Mouse (Mus musculus): ENCODE data around the gene Tec. TPM values are rescaled to one million over a fixed set of nuclear protein-coding genes. Genes with fewer than 3 reads are reported as not detected.

Gene Tec
- polyA plus RNA-seq, 1 experiment from 2014 or later = 5.2 TPM

GRCm38 (mm10) chr5:72863166-72863565 is 5.1 kb downstream of the Tec start:
- Histone ChIP-seq H3K4me3 (ENCODE audit: low read depth, low read length) (no peak overlapping the region), H3K36me3 (ENCODE audit: control insufficient read depth, insufficient read depth, low read length) (no peaks in the 10 kb centered on the region), H3K9me3 (ENCODE audit: control insufficient read depth, low read depth, low read length) (peaks cover 6% of the 10 kb centered on the region; the same call in 1 of the 2 replicates), H3K4me2 (replicated peaks; ENCODE audit: low read depth, low read length) (no peak overlapping the region), H3K27ac (ENCODE audit: low read length) (no peak overlapping the region), H3K4me1 (ENCODE audit: control insufficient read depth, insufficient read depth, low read length) (no peaks in the 10 kb centered on the region), H3K27me3 (ENCODE audit: control insufficient read depth, insufficient read depth, low read length) (peaks cover 3% of the 10 kb centered on the region; the same call in 1 of the 2 replicates), H3K9ac (replicated peaks; ENCODE audit: low read depth, low read length) (no peak overlapping the region)
- no peak for ATAC-seq (ENCODE audit: insufficient number of reproducible peaks, insufficient read depth, low FRiP score, low read depth)
- WGBS = 93% methylated on average over 9 of the region's 9 CpGs

- H3K9ac ChIP-seq (replicated peaks; ENCODE audit: low read depth, low read length) = no peak overlapping the region
- WGBS = 63% methylated on average over 7 of the region's 7 CpGs
- peaks cover 3% of the 10 kb centered on the region; the same call in 1 of the 2 replicates for H3K27me3 ChIP-seq (ENCODE audit: control insufficient read depth, insufficient read depth, low read length)
- H3K4me1 ChIP-seq (ENCODE audit: control insufficient read depth, insufficient read depth, low read length) = no peaks in the 10 kb centered on the region
- H3K4me3 ChIP-seq (ENCODE audit: low read depth, low read length) = no peak overlapping the region
- no peak overlapping the region for H3K4me2 ChIP-seq (replicated peaks; ENCODE audit: low read depth, low read length)
- ATAC-seq (ENCODE audit: insufficient number of reproducible peaks, insufficient read depth, low FRiP score, low read depth) = no peak
- H3K27ac ChIP-seq (ENCODE audit: low read length) = no peak overlapping the region
- peaks cover 6% of the 10 kb centered on the region; the same call in 1 of the 2 replicates for H3K9me3 ChIP-seq (ENCODE audit: control insufficient read depth, low read depth, low read length)
- H3K36me3 ChIP-seq (ENCODE audit: control insufficient read depth, insufficient read depth, low read length) = no peaks in the 10 kb centered on the region
These were observed 6.4 kb downstream of the Tec start for GRCm38 (mm10) chr5:72861726-72862385.

GRCm38 (mm10) chr5:72860899-72861298 is 7.4 kb downstream of the Tec start:
- 77% methylated on average over 8 of the region's 8 CpGs for WGBS
- ATAC-seq (ENCODE audit: insufficient number of reproducible peaks, insufficient read depth, low FRiP score, low read depth) = no peak
- Histone ChIP-seq H3K27me3 (ENCODE audit: control insufficient read depth, insufficient read depth, low read length) (no peaks in the 10 kb centered on the region), H3K4me2 (replicated peaks; ENCODE audit: low read depth, low read length) (no peak overlapping the region), H3K36me3 (ENCODE audit: control insufficient read depth, insufficient read depth, low read length) (no peaks in the 10 kb centered on the region), H3K9me3 (ENCODE audit: control insufficient read depth, low read depth, low read length) (peaks cover 6% of the 10 kb centered on the region; the same call in 1 of the 2 replicates), H3K4me3 (ENCODE audit: low read depth, low read length) (no peak overlapping the region), H3K27ac (ENCODE audit: low read length) (no peak overlapping the region), H3K9ac (replicated peaks; ENCODE audit: low read depth, low read length) (no peak overlapping the region), H3K4me1 (ENCODE audit: control insufficient read depth, insufficient read depth, low read length) (0 out of 2 replicates have a peak, but pooled peaks cover 3% of the 10 kb centered on the region)

GRCm38 (mm10) chr5:72858306-72858705 is 10.0 kb downstream of the Tec start:
- 90% methylated on average over 12 of the region's 12 CpGs for WGBS
- no peak overlapping the region for H3K27ac ChIP-seq (ENCODE audit: low read length)
- no peak overlapping the region for H3K4me3 ChIP-seq (ENCODE audit: low read depth, low read length)
- H3K4me1 ChIP-seq (ENCODE audit: control insufficient read depth, insufficient read depth, low read length) = 0 out of 2 replicates have a peak, but pooled peaks cover 11% of the 10 kb centered on the region
- H3K9ac ChIP-seq (replicated peaks; ENCODE audit: low read depth, low read length) = no peak overlapping the region
- H3K36me3 ChIP-seq (ENCODE audit: control insufficient read depth, insufficient read depth, low read length) = no peaks in the 10 kb centered on the region
- ATAC-seq (ENCODE audit: insufficient number of reproducible peaks, insufficient read depth, low FRiP score, low read depth) = no peak
- H3K27me3 ChIP-seq (ENCODE audit: control insufficient read depth, insufficient read depth, low read length) = no peaks in the 10 kb centered on the region
- H3K9me3 ChIP-seq (ENCODE audit: control insufficient read depth, low read depth, low read length) = peaks cover 6% of the 10 kb centered on the region; the same call in 1 of the 2 replicates
- no peak overlapping the region for H3K4me2 ChIP-seq (replicated peaks; ENCODE audit: low read depth, low read length)

GRCm38 (mm10) chr5:72857756-72858155 is 10.5 kb downstream of the Tec start:
- Histone ChIP-seq H3K4me2 (replicated peaks; ENCODE audit: low read depth, low read length) (no peak overlapping the region), H3K27ac (ENCODE audit: low read length) (no peak overlapping the region), H3K36me3 (ENCODE audit: control insufficient read depth, insufficient read depth, low read length) (no peaks in the 10 kb centered on the region), H3K4me1 (ENCODE audit: control insufficient read depth, insufficient read depth, low read length) (0 out of 2 replicates have a peak, but pooled peaks cover 11% of the 10 kb centered on the region), H3K9me3 (ENCODE audit: control insufficient read depth, low read depth, low read length) (peaks cover 6% of the 10 kb centered on the region; the same call in 1 of the 2 replicates), H3K4me3 (ENCODE audit: low read depth, low read length) (no peak overlapping the region), H3K9ac (replicated peaks; ENCODE audit: low read depth, low read length) (no peak overlapping the region), H3K27me3 (ENCODE audit: control insufficient read depth, insufficient read depth, low read length) (no peaks in the 10 kb centered on the region)
- ATAC-seq (ENCODE audit: insufficient number of reproducible peaks, insufficient read depth, low FRiP score, low read depth) = no peak
- 76% methylated on average over 4 of the region's 4 CpGs for WGBS

- Histone ChIP-seq H3K9ac (replicated peaks; ENCODE audit: low read depth, low read length) (no peak overlapping the region), H3K4me1 (ENCODE audit: control insufficient read depth, insufficient read depth, low read length) (0 out of 2 replicates have a peak, but pooled peaks cover 11% of the 10 kb centered on the region), H3K27me3 (ENCODE audit: control insufficient read depth, insufficient read depth, low read length) (no peaks in the 10 kb centered on the region), H3K27ac (ENCODE audit: low read length) (0 out of 2 replicates have a peak overlapping the region, but pooled peaks have one; percentile 10), H3K9me3 (ENCODE audit: control insufficient read depth, low read depth, low read length) (peaks cover 6% of the 10 kb centered on the region; the same call in 1 of the 2 replicates), H3K36me3 (ENCODE audit: control insufficient read depth, insufficient read depth, low read length) (no peaks in the 10 kb centered on the region), H3K4me2 (replicated peaks; ENCODE audit: low read depth, low read length) (no peak overlapping the region), H3K4me3 (ENCODE audit: low read depth, low read length) (no peak overlapping the region)
- ATAC-seq (ENCODE audit: insufficient number of reproducible peaks, insufficient read depth, low FRiP score, low read depth) = no peak
- WGBS = 81% methylated on average over 8 of the region's 8 CpGs
These were observed 11.9 kb downstream of the Tec start for GRCm38 (mm10) chr5:72856255-72856878.

- H3K4me3 ChIP-seq (ENCODE audit: low read depth, low read length) = no peak overlapping the region
- no peaks in the 10 kb centered on the region for H3K27me3 ChIP-seq (ENCODE audit: control insufficient read depth, insufficient read depth, low read length)
- no peak overlapping the region for H3K4me2 ChIP-seq (replicated peaks; ENCODE audit: low read depth, low read length)
- ATAC-seq (ENCODE audit: insufficient number of reproducible peaks, insufficient read depth, low FRiP score, low read depth) = peak; percentile 83
- 14% methylated on average over 3 of the region's 3 CpGs for WGBS
- no peak overlapping the region for H3K9ac ChIP-seq (replicated peaks; ENCODE audit: low read depth, low read length)
- H3K36me3 ChIP-seq (ENCODE audit: control insufficient read depth, insufficient read depth, low read length) = no peaks in the 10 kb centered on the region
- peak overlapping the region; percentile 21; the same call in 1 of the 2 replicates for H3K27ac ChIP-seq (ENCODE audit: low read length)
- H3K4me1 ChIP-seq (ENCODE audit: control insufficient read depth, insufficient read depth, low read length) = 0 out of 2 replicates have a peak, but pooled peaks cover 11% of the 10 kb centered on the region
- peaks cover 6% of the 10 kb centered on the region; the same call in 1 of the 2 replicates for H3K9me3 ChIP-seq (ENCODE audit: control insufficient read depth, low read depth, low read length)
These were observed 12.6 kb downstream of the Tec start for GRCm38 (mm10) chr5:72855685-72856124.

GRCm38 (mm10) chr5:72854141-72854990 is 13.9 kb downstream of the Tec start:
- Histone ChIP-seq H3K4me3 (ENCODE audit: low read depth, low read length) (no peak overlapping the region), H3K27ac (ENCODE audit: low read length) (no peak overlapping the region), H3K4me2 (replicated peaks; ENCODE audit: low read depth, low read length) (no peak overlapping the region), H3K27me3 (ENCODE audit: control insufficient read depth, insufficient read depth, low read length) (no peaks in the 10 kb centered on the region), H3K36me3 (ENCODE audit: control insufficient read depth, insufficient read depth, low read length) (no peaks in the 10 kb centered on the region), H3K9me3 (ENCODE audit: control insufficient read depth, low read depth, low read length) (peaks cover 3% of the 10 kb centered on the region; the same call in 1 of the 2 replicates), H3K4me1 (ENCODE audit: control insufficient read depth, insufficient read depth, low read length) (0 out of 2 replicates have a peak, but pooled peaks cover 11% of the 10 kb centered on the region), H3K9ac (replicated peaks; ENCODE audit: low read depth, low read length) (no peak overlapping the region)
- 74% methylated on average over 6 of the region's 6 CpGs for WGBS
- ATAC-seq (ENCODE audit: insufficient number of reproducible peaks, insufficient read depth, low FRiP score, low read depth) = 0 out of 2 replicates have a peak, but pooled peaks have one; percentile 30

Data from stomach, embryonic 14.5 days (tissue).